Mouse (Mus musculus): ENCODE data around the gene Sbk1.
"Not testable (repeated sequence)": the region's sequence is repeated elsewhere in the genome, so short reads cannot be mapped to it uniquely, and the experiment has no call there.

Sbk1 gene

GRCm38 (mm10) chr7:126287493-126288103, 15.2 kb downstream of the Sbk1 start:
- DNase-seq (ENCODE audit: low spot score in 2 of 2), result peak; percentile 62 to 70

DNA sequence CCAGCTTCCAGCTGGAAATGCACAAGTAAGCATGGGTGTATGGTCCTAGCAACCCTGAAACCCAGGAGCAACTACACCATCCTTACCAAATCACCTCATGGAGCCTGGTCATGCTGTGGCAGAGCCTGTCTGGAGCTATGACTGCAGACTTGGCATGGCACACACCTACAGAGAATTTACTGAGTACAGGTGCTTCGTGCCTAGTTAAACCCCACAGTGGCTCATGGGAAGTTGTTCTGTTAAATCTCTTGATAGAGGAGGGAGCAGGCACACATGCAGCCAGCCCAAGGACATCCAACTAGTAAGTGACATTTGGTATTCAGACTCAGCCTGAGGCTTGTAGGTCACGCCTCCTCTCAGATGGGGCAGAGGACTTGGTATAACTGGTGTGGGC, 15.7 kb downstream of the Sbk1 start:
- DNase-seq (ENCODE audit: low spot score in 2 of 2), result no peak

DNA sequence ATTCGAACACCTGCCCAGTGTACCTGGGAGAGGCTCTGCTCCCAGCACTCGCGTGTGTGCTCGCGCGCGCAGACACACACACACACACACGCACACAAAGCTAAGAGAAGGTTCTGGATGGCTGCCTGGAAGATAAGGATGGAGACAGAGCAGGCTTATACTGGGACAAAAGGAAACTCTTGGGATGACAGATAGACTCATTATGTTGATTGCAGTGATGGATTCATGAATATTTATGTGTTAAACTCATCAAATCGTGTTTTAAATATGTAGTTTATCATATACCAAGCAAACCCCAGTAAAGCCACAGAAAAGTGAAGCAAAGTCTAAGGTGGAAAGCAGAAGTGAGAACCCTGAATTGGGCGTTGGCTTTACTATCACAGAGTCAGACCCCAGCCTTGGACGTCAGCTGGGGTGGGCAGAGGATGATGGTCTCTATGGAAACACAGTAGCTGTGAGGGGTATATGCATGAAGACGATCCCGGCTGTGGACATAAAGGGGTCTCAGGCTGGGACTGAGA, 16.2 kb downstream of the Sbk1 start:
- no peak for DNase-seq (ENCODE audit: low spot score in 2 of 2)

GRCm38 (mm10) chr7:126289371-126289770, 17.0 kb downstream of the Sbk1 start:
- no peak for DNase-seq (ENCODE audit: low spot score in 2 of 2)

DNA sequence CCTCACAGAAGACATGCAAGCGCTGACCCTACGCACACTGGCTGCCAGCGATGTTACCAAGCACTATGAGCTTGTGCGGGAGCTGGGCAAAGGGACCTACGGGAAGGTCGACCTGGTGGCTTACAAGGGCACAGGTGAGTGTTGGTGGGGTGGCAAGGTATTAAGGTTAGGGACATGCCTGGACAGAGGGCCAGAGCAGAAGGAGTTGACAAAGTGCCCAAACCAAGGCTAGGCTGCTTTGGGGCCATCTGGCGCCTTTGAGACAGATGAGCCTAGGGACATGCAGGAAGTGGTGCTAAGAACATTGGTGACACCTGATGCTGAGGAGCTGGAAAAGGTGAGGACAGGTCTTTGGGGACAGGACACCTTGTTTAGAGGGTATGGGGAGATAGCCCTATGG, 17.5 kb downstream of the Sbk1 start:
- no peak for DNase-seq (ENCODE audit: low spot score in 2 of 2)

DNA sequence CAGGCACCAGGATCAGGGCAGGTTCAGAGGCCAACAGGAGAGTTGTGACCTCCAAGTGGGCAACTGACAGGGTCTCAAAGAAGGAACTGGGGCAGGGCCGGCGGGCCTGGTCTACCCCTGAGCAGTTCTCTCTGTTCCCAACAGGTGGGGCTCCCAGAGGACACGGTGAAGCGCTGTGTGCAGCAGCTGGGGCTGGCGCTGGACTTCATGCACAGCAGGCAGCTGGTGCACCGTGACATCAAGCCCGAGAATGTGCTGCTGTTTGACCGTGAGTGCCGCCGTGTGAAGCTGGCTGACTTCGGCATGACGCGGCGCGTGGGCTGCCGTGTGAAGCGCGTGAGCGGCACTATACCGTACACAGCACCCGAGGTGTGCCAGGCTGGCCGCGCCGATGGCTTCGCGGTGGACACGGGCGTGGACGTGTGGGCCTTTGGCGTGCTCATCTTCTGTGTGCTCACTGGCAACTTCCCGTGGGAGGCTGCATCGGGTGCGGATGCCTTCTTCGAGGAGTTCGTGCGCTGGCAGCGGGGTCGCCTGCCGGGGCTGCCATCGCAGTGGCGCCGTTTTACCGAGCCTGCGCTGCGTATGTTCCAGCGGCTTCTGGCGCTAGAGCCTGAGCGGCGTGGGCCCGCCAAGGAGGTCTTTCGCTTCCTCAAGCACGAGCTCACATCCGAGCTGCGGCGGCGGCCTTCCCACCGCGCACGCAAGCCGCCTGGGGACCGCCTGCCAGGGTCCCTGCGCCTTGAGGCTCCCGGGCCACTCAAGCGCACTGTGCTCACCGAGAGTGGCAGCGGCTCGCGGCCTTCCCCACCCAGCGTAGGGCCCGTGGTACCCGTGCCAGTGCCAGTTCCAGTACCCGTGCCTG, 19.5 kb downstream of the Sbk1 start:
- no peak for DNase-seq (ENCODE audit: low spot score in 2 of 2)

- DNase-seq (ENCODE audit: low spot score in 2 of 2), result no peak
Observed at GRCm38 (mm10) chr7:126293091-126293490, 20.7 kb downstream of the Sbk1 start.

DNA sequence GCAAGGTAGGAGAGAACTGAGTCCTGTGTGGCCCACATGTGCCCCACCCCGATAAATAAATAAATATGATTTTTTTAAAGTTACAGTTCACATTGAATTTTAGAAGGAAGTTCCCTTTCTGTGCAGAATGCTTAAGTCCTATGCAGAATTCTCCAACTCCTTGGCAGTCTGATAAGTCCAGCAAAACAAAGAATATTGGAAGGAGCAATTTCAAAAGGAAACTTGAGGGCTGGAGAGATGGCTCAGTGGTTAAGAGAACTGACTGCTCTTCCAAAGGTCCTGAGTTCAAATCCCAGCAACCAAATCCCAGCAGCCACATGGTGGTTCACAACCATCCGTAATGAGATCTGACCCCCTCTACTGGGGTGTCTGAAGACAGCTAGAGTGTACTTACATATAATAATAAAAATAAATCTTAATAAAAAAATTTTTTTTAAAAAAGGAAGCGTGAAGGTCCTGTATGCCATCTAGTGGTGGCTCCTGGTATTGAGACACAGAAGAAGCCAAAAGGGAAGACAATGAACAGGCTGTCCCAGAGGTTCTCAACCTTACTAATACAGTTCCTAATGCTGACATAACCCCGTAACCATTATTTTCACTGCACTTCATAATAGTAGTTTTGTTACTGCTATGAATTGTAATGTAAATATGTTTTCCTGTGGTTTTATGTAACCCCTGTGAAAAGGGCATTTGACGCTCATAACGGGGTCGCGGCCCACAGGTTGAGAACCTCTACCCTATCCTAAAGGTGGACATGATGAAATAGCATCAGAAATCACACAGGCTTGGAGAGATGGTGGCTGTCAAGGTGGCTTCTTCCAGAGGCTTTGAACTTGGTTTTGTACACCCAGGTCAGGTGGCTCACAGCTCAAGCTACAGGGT, 25.4 kb downstream of the Sbk1 start:
- peak in 1 of 2 experiments; percentile 35 for DNase-seq (ENCODE audit: low spot score in 2 of 2)

DNA sequence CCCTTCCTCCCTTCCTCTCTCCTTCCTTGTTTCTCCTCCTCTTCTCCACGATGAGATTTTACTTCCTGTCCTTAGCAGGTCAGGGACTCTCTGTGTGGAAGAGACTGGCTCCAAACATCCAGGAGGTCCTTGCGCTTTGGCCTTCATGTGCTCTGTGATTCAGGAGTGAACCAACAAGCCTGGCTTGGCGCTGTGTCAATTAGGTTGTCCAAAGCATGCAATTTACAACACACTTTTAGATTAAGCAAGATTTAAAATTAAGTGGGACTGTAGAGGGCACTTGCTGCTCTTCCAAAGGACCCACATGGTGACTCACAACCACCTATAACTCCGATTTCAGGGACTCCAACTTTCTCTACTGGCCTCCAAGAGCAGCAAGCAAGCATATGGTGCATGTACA, 26.4 kb downstream of the Sbk1 start:
- DNase-seq (ENCODE audit: low spot score in 2 of 2), result no peak

- DNase-seq (ENCODE audit: low spot score in 2 of 2), result not testable (repeated sequence)
Observed at GRCm38 (mm10) chr7:126301831-126302230, 29.4 kb downstream of the Sbk1 start.

DNA sequence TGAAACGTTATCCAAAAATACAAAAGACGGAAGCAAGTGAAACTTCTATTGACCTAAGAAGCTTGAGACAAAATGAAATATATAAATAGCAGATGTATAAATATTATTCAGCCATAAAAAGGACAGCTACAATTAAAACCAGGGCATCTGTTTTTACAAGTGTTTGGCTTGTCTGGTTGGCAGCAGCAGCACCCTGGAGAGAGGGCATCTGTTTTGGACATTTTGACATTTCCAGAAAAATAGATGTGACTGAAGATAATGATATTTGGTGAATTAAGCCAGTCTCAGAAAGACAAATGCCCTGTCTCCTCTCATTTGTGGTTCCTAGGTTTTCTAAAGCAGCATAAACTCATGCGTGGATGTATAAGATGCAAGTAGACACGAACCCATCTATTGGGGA, 39.4 kb downstream of the Sbk1 start:
- no peak for DNase-seq (ENCODE audit: low spot score in 2 of 2)

GRCm38 (mm10) chr7:126313309-126313708, 40.9 kb downstream of the Sbk1 start:
- no peak for DNase-seq (ENCODE audit: low spot score in 2 of 2)

DNA sequence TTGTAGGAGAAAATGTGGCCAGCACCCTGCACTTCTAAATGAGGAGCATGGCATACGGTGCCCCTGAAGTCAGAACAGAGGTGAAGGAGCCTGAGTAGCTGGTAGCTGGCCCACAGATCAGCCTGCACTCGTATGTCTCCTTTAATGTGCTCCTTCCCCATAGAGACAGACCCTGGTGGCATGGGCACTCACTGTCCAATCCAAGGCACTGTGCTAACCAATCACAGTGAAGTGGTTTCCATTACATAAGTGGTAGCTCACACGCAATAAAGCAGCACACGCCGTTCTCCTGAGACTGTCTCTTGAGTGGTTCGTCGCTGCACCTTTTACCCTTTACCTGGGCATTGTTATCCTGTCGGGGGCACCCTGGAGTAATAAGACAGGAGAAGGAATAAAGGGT, 41.9 kb downstream of the Sbk1 start:
- DNase-seq (ENCODE audit: low spot score in 2 of 2), result peak in 1 of 2 experiments; percentile 21

- peak; percentile 27 to 63 for DNase-seq (ENCODE audit: low spot score in 2 of 2)
Observed at GRCm38 (mm10) chr7:126323729-126324128, 51.3 kb downstream of the Sbk1 start.

DNA sequence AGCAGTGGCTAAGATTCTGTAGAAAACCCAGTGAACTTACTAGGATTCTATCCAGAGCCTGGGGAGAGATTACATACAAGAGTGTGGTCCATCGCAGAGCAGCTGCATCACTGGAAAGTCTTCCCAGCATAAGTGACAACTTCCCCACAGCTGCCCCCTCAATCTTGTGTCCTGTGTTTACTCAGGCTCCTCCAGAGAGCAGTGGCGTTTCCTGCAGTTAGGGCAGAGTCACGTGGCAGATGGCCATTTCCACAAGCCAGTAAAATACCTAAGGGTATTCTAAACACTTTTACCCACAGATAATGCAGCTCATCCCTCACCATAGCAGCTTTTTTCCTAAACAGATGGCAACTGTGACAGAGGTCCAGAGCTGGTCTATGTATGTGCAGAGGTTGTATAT, 52.4 kb downstream of the Sbk1 start:
- DNase-seq (ENCODE audit: low spot score in 2 of 2), result no peak

DNA sequence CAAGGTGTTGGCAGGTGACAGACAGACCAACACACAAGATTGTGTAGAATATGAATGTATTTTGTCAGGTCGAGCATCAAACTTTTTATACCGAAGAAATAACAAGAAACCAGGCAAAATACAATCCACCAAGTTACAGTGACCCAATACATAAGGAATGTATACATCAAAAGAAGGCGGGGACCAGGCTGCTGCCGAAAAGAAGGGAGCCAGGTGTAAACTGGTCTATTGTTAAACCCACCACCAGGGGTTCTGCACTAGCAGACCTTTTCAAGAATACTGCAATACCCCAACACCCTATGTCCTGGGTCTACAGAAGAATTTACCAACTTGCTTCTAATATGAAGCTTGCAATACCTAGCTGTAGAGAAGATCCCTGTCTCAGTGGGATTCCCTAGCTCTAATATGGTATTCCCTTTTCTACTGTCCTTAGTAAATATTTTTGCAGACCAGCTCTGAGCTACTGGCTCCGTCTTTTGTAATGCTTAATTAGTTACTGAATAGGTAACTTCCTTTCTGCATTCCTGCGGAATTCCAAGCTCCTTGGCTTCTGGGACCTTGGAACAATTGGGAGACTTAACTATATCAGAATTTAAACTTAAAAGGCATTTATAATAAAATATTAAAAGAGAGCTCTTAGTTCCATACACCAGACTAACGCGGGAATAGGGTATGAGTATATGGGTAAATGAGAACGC, 53.3 kb downstream of the Sbk1 start:
- not testable (repeated sequence) for DNase-seq (ENCODE audit: low spot score in 2 of 2)

DNA sequence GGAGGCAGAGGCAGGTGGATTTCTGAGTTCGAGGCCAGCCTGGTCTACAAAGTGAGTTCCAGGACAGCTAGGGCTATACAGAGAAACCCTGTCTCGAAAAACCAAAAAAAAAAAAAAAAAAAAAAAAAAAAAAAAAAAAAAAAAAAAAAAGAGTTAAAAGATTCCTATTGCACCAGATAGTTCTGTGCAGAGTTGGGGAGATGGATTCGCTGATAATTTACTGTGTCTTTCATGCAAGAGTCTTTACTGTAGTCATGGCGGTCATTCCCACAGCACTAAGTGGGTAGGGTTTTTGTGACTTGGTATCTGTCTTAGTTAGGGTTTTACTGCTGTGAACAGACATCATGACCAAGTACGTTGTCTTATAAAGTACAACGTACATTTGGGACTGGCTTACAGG, 56.4 kb downstream of the Sbk1 start:
- not testable (repeated sequence) for DNase-seq (ENCODE audit: low spot score in 2 of 2)

GRCm38 (mm10) chr7:126329907-126330645, 57.7 kb downstream of the Sbk1 start:
- DNase-seq (ENCODE audit: low spot score in 2 of 2), result no peak

- no peak for DNase-seq (ENCODE audit: low spot score in 2 of 2)
Observed at GRCm38 (mm10) chr7:126330693-126331092, 58.3 kb downstream of the Sbk1 start.

DNA sequence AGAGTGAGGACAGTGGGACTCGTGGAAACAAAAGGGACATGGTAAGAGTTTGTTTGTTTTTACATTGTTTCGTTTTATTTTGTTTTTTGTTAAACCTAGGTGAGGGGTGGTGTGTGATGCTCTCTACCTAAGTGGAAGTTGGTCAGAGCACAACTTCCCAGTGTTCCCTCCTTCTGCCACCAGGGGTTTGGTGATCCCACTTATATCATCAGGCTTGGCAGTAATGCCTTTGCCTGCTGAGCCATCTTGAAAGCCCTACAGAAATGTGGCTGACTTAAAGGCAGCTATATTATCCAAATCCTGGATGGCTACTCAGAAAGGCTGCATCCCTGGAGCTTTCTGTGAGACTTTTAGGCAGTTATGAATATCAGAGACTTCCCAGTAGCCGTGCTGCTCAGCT, 60.3 kb downstream of the Sbk1 start:
- no peak for DNase-seq (ENCODE audit: low spot score in 2 of 2)

GRCm38 (mm10) chr7:126335556-126335955, 63.1 kb downstream of the Sbk1 start:
- DNase-seq (ENCODE audit: low spot score in 2 of 2), result no peak
